Mouse (Mus musculus): Measurements from ENCODE around the gene Gm5148. TPM values are rescaled to one million over a fixed set of nuclear protein-coding genes. Genes with fewer than 3 reads are reported as not detected.
A peak's percentile ranks its signal among the peaks of the same experiment; 100 is the strongest.

Gene Gm5148
- polyA plus RNA-seq, 1 experiment from 2014 or later = 1.4 TPM

DNA sequence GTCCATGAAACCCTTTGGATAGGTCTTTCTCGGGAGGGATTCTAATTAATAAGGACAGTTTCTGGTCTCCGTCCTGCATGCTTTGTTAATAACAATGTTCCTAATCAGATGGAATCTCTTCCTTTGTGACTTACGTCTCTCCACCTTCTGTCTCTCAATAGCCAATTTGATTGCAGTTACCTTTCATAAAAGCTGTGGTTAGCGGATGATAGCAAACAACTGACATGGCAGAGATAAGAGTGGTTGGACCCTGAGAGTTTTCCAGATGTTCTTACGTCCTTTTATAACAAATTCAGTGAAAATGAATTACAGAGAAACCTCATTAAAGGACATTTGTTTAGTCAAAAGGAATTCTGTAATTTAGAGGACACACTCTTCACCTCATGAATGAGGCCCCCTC is 37.5 kb upstream of the Gm5148 start:
- no peak for ATAC-seq (replicated peaks; ENCODE audit: insufficient number of reproducible peaks, low FRiP score, low TSS enrichment)
- no peaks in the 10 kb centered on the region for H3K27me3 ChIP-seq (ENCODE audit: control insufficient read depth, insufficient read depth, low read length)
- no peaks in the 10 kb centered on the region for H3K9me3 ChIP-seq (replicated peaks; ENCODE audit: control insufficient read depth, low read length)
- H3K4me2 ChIP-seq = no peak overlapping the region
- H3K4me1 ChIP-seq (ENCODE audit: control insufficient read depth, insufficient read depth, low read length) = peaks cover 3% of the 10 kb centered on the region
- H3K27ac ChIP-seq (ENCODE audit: low read depth, low read length) = no peak overlapping the region
- H3K36me3 ChIP-seq (ENCODE audit: control insufficient read depth, insufficient read depth, low read length) = no peaks in the 10 kb centered on the region
- H3K9ac ChIP-seq (ENCODE audit: low read depth, low read length) = no peak overlapping the region
- no peak overlapping the region for H3K4me3 ChIP-seq (ENCODE audit: low read depth, low read length)
- WGBS (ENCODE audit: insufficient replicate concordance) = 79% methylated on average over 5 of the region's 5 CpGs

DNA sequence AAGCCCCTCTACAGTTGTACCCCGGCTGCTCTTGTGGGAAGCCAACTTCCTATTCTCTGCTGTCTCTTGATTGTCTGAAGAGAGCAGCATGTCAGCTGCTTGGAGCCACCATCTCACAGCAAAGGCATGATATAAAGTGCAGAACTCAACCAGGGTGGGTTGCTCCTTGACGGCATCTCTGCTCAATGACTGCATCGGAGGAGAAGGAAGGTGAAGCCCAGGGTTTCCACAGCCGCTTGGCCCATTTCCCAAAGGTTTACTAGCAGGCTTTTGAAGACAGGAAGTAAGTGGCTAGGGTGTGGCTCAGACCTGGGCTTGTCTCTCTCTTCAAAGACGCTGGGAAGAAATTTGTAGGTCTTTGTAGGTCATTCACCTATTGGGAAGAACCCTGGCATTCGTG is 36.6 kb upstream of the Gm5148 start:
- Histone ChIP-seq H3K4me3 (ENCODE audit: low read depth, low read length) (no peak overlapping the region), H3K9ac (ENCODE audit: low read depth, low read length) (no peak overlapping the region), H3K27ac (ENCODE audit: low read depth, low read length) (no peak overlapping the region), H3K27me3 (ENCODE audit: control insufficient read depth, insufficient read depth, low read length) (no peaks in the 10 kb centered on the region), H3K9me3 (replicated peaks; ENCODE audit: control insufficient read depth, low read length) (no peaks in the 10 kb centered on the region), H3K4me1 (ENCODE audit: control insufficient read depth, insufficient read depth, low read length) (peaks cover 3% of the 10 kb centered on the region), H3K36me3 (ENCODE audit: control insufficient read depth, insufficient read depth, low read length) (no peaks in the 10 kb centered on the region), H3K4me2 (no peak overlapping the region)
- WGBS (ENCODE audit: insufficient replicate concordance) = 67% methylated on average over 6 of the region's 6 CpGs
- ATAC-seq (replicated peaks; ENCODE audit: insufficient number of reproducible peaks, low FRiP score, low TSS enrichment) = no peak

DNA sequence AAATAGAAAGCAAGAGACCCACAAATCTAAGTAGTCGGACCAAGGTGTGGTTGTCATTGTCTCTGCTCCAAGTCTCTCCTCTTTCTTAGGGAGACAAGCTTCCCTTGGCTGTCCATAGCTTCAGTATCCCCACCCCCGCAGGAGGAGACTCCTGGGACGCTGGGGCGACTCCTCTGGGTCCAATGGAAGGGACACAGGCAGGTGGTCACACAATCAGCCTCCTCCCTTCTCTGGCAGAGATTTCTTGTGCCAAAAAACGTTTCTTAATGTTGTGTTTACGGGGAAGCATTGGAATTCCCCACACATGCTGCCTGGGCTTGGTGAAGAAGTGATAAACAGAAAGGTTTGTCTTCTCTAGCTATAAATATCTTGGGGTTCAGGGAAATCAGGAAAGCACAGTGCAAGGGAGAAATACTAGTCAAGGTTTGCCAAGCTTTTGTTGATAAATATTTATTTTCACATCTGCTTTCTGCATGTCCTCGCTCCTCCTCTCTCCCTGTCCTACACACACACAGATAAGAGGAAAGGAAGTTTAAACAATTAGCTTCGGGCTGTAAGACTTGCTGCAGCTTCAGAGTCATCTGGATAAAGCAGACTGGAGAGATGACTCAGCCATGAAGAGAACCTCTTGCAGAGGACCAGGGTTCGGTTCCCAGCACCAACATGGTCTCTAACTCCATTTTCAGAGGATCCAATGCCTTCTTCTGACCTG is 34.5 kb upstream of the Gm5148 start:
- H3K36me3 ChIP-seq (ENCODE audit: control insufficient read depth, insufficient read depth, low read length) = no peaks in the 10 kb centered on the region
- H3K4me2 ChIP-seq = peak overlapping the region; percentile 62
- peaks cover 3% of the 10 kb centered on the region for H3K4me1 ChIP-seq (ENCODE audit: control insufficient read depth, insufficient read depth, low read length)
- H3K9ac ChIP-seq (ENCODE audit: low read depth, low read length) = no peak overlapping the region; the same call in 1 of the 2 replicates
- 30% methylated on average over 9 of the region's 9 CpGs for WGBS (ENCODE audit: insufficient replicate concordance)
- H3K27ac ChIP-seq (ENCODE audit: low read depth, low read length) = 0 out of 2 replicates have a peak overlapping the region, but pooled peaks have one; percentile 10
- no peaks in the 10 kb centered on the region for H3K9me3 ChIP-seq (replicated peaks; ENCODE audit: control insufficient read depth, low read length)
- H3K4me3 ChIP-seq (ENCODE audit: low read depth, low read length) = peak overlapping the region; percentile 22; the same call in 1 of the 2 replicates
- no peak for ATAC-seq (replicated peaks; ENCODE audit: insufficient number of reproducible peaks, low FRiP score, low TSS enrichment)
- no peaks in the 10 kb centered on the region; the same call in 1 of the 2 replicates for H3K27me3 ChIP-seq (ENCODE audit: control insufficient read depth, insufficient read depth, low read length)

DNA sequence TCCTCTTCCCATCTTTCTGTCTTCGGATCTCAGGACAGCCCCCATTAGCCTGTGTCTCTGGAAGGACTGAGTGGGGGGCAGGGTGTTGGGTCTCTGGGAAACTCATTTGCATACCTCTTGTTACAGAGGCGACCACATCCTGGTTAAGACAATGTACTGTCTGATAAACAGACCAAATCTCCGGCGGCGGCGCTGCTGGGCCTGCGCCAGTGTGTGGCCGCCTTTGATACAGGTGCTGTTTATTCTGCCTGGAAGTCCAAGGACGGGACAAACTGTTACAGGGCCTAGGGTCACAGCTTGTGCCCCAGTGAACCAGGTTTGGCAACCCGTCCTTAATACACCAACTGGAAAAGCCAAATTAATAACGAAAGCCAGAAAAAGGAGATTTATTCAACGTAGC is 33.8 kb upstream of the Gm5148 start:
- WGBS (ENCODE audit: insufficient replicate concordance) = 3% methylated on average over 12 of the region's 12 CpGs
- H3K4me3 ChIP-seq (ENCODE audit: low read depth, low read length) = peak overlapping the region; percentile 22
- ATAC-seq (replicated peaks; ENCODE audit: insufficient number of reproducible peaks, low FRiP score, low TSS enrichment) = peak; percentile 59
- H3K4me2 ChIP-seq = peak overlapping the region; percentile 62
- no peak overlapping the region for H3K27ac ChIP-seq (ENCODE audit: low read depth, low read length)
- no peaks in the 10 kb centered on the region; the same call in 1 of the 2 replicates for H3K27me3 ChIP-seq (ENCODE audit: control insufficient read depth, insufficient read depth, low read length)
- H3K36me3 ChIP-seq (ENCODE audit: control insufficient read depth, insufficient read depth, low read length) = no peaks in the 10 kb centered on the region
- H3K9me3 ChIP-seq (replicated peaks; ENCODE audit: control insufficient read depth, low read length) = no peaks in the 10 kb centered on the region
- H3K4me1 ChIP-seq (ENCODE audit: control insufficient read depth, insufficient read depth, low read length) = peaks cover 3% of the 10 kb centered on the region
- H3K9ac ChIP-seq (ENCODE audit: low read depth, low read length) = peak overlapping the region; percentile 46; the same call in 1 of the 2 replicates

DNA sequence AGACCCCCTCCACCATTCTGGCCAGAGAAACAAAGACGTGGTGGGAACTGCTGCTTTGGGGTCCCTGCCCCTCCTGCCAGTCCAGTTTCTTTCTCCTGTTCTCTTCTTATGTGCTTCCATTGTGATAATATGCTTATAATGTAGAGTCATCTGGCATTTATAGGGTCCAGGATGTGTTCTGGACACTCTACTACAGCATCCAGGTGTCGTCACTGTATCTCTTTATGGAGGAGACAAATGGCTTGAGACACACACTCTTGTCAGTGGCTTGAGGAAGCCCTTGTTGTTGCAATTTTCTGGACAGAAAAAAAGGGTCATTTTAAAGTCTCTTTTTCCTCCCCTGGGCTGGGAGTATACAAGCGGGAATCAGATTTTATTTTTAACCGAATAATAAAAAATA is 33.3 kb upstream of the Gm5148 start:
- Histone ChIP-seq H3K27ac (ENCODE audit: low read depth, low read length) (no peak overlapping the region), H3K9ac (ENCODE audit: low read depth, low read length) (no peak overlapping the region), H3K27me3 (ENCODE audit: control insufficient read depth, insufficient read depth, low read length) (no peaks in the 10 kb centered on the region; the same call in 1 of the 2 replicates), H3K4me1 (ENCODE audit: control insufficient read depth, insufficient read depth, low read length) (peaks cover 3% of the 10 kb centered on the region), H3K4me3 (ENCODE audit: low read depth, low read length) (no peak overlapping the region), H3K4me2 (peak overlapping the region; percentile 62), H3K9me3 (replicated peaks; ENCODE audit: control insufficient read depth, low read length) (no peaks in the 10 kb centered on the region), H3K36me3 (ENCODE audit: control insufficient read depth, insufficient read depth, low read length) (no peaks in the 10 kb centered on the region)
- 21% methylated on average over 4 of the region's 4 CpGs for WGBS (ENCODE audit: insufficient replicate concordance)
- ATAC-seq (replicated peaks; ENCODE audit: insufficient number of reproducible peaks, low FRiP score, low TSS enrichment) = no peak

DNA sequence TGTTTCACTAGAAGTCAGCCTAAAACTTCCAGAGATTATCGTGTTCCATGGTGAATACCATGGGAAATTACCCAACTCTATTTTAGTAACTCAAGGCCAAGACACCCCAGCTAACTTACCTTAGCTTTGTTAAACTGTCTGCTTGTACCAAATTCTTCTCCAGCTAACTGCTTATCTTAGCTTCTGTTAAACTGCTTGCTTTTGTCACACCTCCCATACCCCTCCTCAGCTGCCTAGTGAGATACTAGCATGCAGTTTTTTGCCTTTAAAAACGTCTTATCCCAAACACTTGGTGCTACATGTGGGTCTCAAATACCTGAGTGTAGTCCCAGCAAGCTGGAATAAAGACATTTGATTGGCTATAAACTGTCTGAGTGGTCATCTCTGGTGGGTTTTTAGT is 31.7 kb upstream of the Gm5148 start:
- Histone ChIP-seq H3K36me3 (ENCODE audit: control insufficient read depth, insufficient read depth, low read length) (no peaks in the 10 kb centered on the region), H3K9ac (ENCODE audit: low read depth, low read length) (no peak overlapping the region), H3K27ac (ENCODE audit: low read depth, low read length) (no peak overlapping the region), H3K9me3 (replicated peaks; ENCODE audit: control insufficient read depth, low read length) (no peaks in the 10 kb centered on the region), H3K4me2 (no peak overlapping the region), H3K27me3 (ENCODE audit: control insufficient read depth, insufficient read depth, low read length) (no peaks in the 10 kb centered on the region; the same call in 1 of the 2 replicates), H3K4me1 (ENCODE audit: control insufficient read depth, insufficient read depth, low read length) (peaks cover 3% of the 10 kb centered on the region), H3K4me3 (ENCODE audit: low read depth, low read length) (no peak overlapping the region)
- no peak for ATAC-seq (replicated peaks; ENCODE audit: insufficient number of reproducible peaks, low FRiP score, low TSS enrichment)
- 49% methylated on average over 2 of the region's 2 CpGs for WGBS (ENCODE audit: insufficient replicate concordance)

DNA sequence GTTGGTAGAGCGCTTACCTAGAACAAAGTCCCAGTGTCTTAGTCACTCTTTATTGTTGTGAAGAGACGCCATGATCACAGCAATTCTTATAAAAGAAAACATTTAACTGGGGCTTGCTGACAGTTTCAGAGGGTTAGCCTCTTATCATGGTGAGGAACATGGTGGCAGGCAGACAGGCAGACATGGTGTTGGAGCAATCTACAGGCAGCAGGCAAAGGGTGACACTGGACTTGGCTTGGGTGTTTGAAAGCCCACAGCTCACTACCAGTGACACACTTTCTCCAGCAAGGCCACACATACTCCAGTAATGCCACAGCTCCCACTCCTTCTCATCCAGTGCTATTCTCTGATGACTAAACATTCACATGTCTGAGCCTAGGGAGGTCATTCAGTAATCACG is 30.3 kb upstream of the Gm5148 start:
- Histone ChIP-seq H3K9me3 (replicated peaks; ENCODE audit: control insufficient read depth, low read length) (no peaks in the 10 kb centered on the region), H3K4me3 (ENCODE audit: low read depth, low read length) (no peak overlapping the region), H3K4me2 (no peak overlapping the region), H3K27me3 (ENCODE audit: control insufficient read depth, insufficient read depth, low read length) (no peaks in the 10 kb centered on the region; the same call in 1 of the 2 replicates), H3K27ac (ENCODE audit: low read depth, low read length) (no peak overlapping the region), H3K4me1 (ENCODE audit: control insufficient read depth, insufficient read depth, low read length) (peaks cover 3% of the 10 kb centered on the region), H3K36me3 (ENCODE audit: control insufficient read depth, insufficient read depth, low read length) (no peaks in the 10 kb centered on the region), H3K9ac (ENCODE audit: low read depth, low read length) (no peak overlapping the region)
- 84% methylated on average over 3 of the region's 3 CpGs for WGBS (ENCODE audit: insufficient replicate concordance)
- ATAC-seq (replicated peaks; ENCODE audit: insufficient number of reproducible peaks, low FRiP score, low TSS enrichment) = no peak

DNA sequence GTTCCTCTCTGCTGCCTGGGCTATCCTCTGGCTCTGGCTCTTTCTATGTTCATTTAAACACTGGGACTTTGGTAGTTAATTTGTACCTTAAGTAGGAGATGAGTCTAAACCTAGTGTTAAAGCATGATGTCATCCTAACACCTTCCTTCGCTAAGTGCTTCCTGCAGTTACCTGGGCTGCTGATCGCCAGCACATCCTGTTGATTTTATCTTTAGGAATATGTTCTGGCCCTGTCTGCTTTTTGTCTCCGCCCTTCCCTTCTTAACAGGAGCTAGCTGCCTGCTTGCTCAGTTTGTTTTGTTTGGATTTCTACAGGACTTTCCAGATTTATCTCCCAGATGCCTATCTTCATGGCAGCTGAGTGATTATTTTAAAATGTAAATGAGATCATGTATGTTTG is 28.9 kb upstream of the Gm5148 start:
- H3K9ac ChIP-seq (ENCODE audit: low read depth, low read length) = no peak overlapping the region
- no peak for ATAC-seq (replicated peaks; ENCODE audit: insufficient number of reproducible peaks, low FRiP score, low TSS enrichment)
- no peaks in the 10 kb centered on the region for H3K36me3 ChIP-seq (ENCODE audit: control insufficient read depth, insufficient read depth, low read length)
- no peaks in the 10 kb centered on the region; the same call in 1 of the 2 replicates for H3K27me3 ChIP-seq (ENCODE audit: control insufficient read depth, insufficient read depth, low read length)
- 66% methylated on average over 3 of the region's 3 CpGs for WGBS (ENCODE audit: insufficient replicate concordance)
- H3K27ac ChIP-seq (ENCODE audit: low read depth, low read length) = no peak overlapping the region
- no peaks in the 10 kb centered on the region for H3K9me3 ChIP-seq (replicated peaks; ENCODE audit: control insufficient read depth, low read length)
- no peaks in the 10 kb centered on the region; the same call in 1 of the 2 replicates for H3K4me1 ChIP-seq (ENCODE audit: control insufficient read depth, insufficient read depth, low read length)
- H3K4me3 ChIP-seq (ENCODE audit: low read depth, low read length) = no peak overlapping the region
- no peak overlapping the region for H3K4me2 ChIP-seq
